Comparison of ENCODE assay signal across 11 mouse cellular contexts in the genomic region with DNA sequence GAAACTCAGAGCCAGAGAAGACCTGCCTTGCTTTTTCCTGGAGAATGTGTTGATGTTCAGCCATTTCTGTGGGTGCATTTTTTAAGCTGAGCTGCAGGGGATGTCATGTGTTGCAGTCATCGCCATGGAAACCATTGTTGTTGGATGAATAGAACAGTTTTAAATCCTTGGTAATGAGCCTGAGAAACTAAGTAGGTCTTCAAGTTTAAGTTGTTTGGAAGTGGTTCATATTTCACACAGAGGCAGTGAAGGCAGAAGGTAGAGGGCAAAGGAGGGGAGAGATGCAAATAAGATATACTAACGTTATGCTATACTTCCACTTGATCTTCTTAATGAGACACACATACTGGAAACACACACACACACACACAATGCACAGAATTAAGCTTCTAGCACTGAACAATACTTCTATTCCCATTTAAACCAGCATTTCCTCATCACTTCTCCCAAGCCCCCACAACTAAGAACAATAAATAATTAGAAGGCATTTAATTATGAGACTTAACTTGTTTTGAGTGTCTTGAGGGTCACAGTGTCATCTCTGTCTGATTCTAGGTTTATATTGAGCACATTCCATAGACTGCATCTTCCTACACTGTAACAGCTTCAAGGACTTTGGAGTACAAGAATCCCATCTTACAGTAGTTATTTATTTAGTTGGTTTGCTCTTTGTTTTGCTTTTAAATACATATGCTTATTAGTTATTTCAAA.
DNase-seq lines count a peak whose midpoint lies in the region; ATAC-seq and TF ChIP-seq lines count a peak whose summit lies in the region.
"Had no signal": no experiment of that assay in that cellular context is flagged by ENCODE, and none has a peak within 500 bp of the region (broad histone marks: within the 10 kb centered on the region; RNA-seq: fewer than 3 reads in every experiment).

No protein-coding gene starts in this region.

- no peaks in the 10 kb centered on the region for H3K9me3 ChIP-seq in kidney, postnatal 0 days (replicated peaks; ENCODE audit: low read length)
- H3K9me3 ChIP-seq in hindbrain, embryonic 12.5 days (replicated peaks), result no peaks in the 10 kb centered on the region
- H3K9me3 ChIP-seq in midbrain, postnatal 0 days (ENCODE audit: low read length), result no peaks in the 10 kb centered on the region
- no peaks in the 10 kb centered on the region for H3K9me3 ChIP-seq in stomach, postnatal 0 days (ENCODE audit: control insufficient read depth, low read length)

- no peak overlapping the region for H3K27ac ChIP-seq in kidney, postnatal 0 days
- peak overlapping the region; percentile 57; the same call in 1 of the 2 replicates for H3K27ac ChIP-seq in hindbrain, embryonic 12.5 days
- no peak overlapping the region for H3K27ac ChIP-seq in midbrain, postnatal 0 days (ENCODE audit: low read depth, low read length)
- H3K27ac ChIP-seq in stomach, postnatal 0 days (replicated peaks), result no peak overlapping the region
- H3K27ac ChIP-seq: gastrocnemius, adult 2 months; macrophage had no signal

- 34% methylated on average over 2 of the region's 2 CpGs for WGBS in kidney, postnatal 0 days
- 15% methylated on average over 2 of the region's 2 CpGs for WGBS in hindbrain, embryonic 12.5 days
- WGBS in midbrain, postnatal 0 days, result 2% methylated on average over 2 of the region's 2 CpGs
- WGBS in stomach, postnatal 0 days, result 46% methylated on average over 2 of the region's 2 CpGs

- H3K4me1 ChIP-seq in kidney, postnatal 0 days (replicated peaks; ENCODE audit: insufficient read depth, low read length), result no peaks in the 10 kb centered on the region
- H3K4me1 ChIP-seq in hindbrain, embryonic 12.5 days, result peaks cover 19% of the 10 kb centered on the region
- H3K4me1 ChIP-seq in midbrain, postnatal 0 days (ENCODE audit: insufficient read depth, low read length), result peaks cover 5% of the 10 kb centered on the region; the same call in 1 of the 2 replicates
- H3K4me1 ChIP-seq in stomach, postnatal 0 days (replicated peaks; ENCODE audit: control insufficient read depth, insufficient read depth), result no peaks in the 10 kb centered on the region

- peak; percentile 55 for DNase-seq in kidney, postnatal 0 days (ENCODE audit: low spot score)
- DNase-seq in kidney, postnatal 25 days, result no peak
- peak; percentile 82 for DNase-seq in embryo, embryonic 11 days
- peak; percentile 88 for DNase-seq in midbrain, postnatal 0 days (ENCODE audit: low spot score)
- DNase-seq in thymus, postnatal 14 days, result no peak
- no peak for DNase-seq in spleen, postnatal 10 days (ENCODE audit: low spot score in 2 of 2)
- DNase-seq in stomach, postnatal 0 days (ENCODE audit: low spot score), result no peak
- DNase-seq: cerebellum, postnatal 36 days; gastrocnemius, adult 2 months had no signal

- no peaks in the 10 kb centered on the region for H3K27me3 ChIP-seq in kidney, postnatal 0 days (ENCODE audit: insufficient read depth, low read length)
- no peaks in the 10 kb centered on the region for H3K27me3 ChIP-seq in hindbrain, embryonic 12.5 days
- H3K27me3 ChIP-seq in midbrain, postnatal 0 days (ENCODE audit: insufficient read depth, low read length), result no peaks in the 10 kb centered on the region
- H3K27me3 ChIP-seq in stomach, postnatal 0 days (ENCODE audit: control insufficient read depth, insufficient read depth, low read length), result no peaks in the 10 kb centered on the region

- no peak for TF ChIP-seq EP300 in stomach, postnatal 0 days (optimal IDR thresholded peaks at IDR 0.05)

- no peak overlapping the region for H3K4me2 ChIP-seq in kidney, postnatal 0 days (ENCODE audit: low read length)
- no peak overlapping the region for H3K4me2 ChIP-seq in hindbrain, embryonic 12.5 days (replicated peaks)
- H3K4me2 ChIP-seq in midbrain, postnatal 0 days (ENCODE audit: low read depth, low read length, poor library complexity, severe bottlenecking), result no peak overlapping the region
- H3K4me2 ChIP-seq in stomach, postnatal 0 days (replicated peaks; ENCODE audit: low read depth), result no peak overlapping the region

- no peak overlapping the region for H3K4me3 ChIP-seq in kidney, postnatal 0 days (replicated peaks; ENCODE audit: low read depth, low read length)
- H3K4me3 ChIP-seq in hindbrain, embryonic 12.5 days, result no peak overlapping the region
- no peak overlapping the region for H3K4me3 ChIP-seq in midbrain, postnatal 0 days (ENCODE audit: low read depth, low read length)
- no peak overlapping the region for H3K4me3 ChIP-seq in stomach, postnatal 0 days (ENCODE audit: low read depth, low read length)
- H3K4me3 ChIP-seq: gastrocnemius, adult 2 months had no signal

- ATAC-seq in kidney, postnatal 0 days (replicated peaks; ENCODE audit: low FRiP score, low read depth), result no peak
- peak; percentile 77 for ATAC-seq in hindbrain, embryonic 12.5 days (ENCODE audit: low FRiP score)
- peak; percentile 47; the same call in 1 of the 2 replicates for ATAC-seq in midbrain, postnatal 0 days (ENCODE audit: low FRiP score)
- no peak for ATAC-seq in stomach, postnatal 0 days (ENCODE audit: low FRiP score, low TSS enrichment)

- no peak overlapping the region for H3K9ac ChIP-seq in kidney, postnatal 0 days (ENCODE audit: low read depth, low read length)
- H3K9ac ChIP-seq in hindbrain, embryonic 12.5 days, result no peak overlapping the region
- H3K9ac ChIP-seq in midbrain, postnatal 0 days (replicated peaks; ENCODE audit: low read length, poor library complexity, severe bottlenecking), result no peak overlapping the region
- no peak overlapping the region for H3K9ac ChIP-seq in stomach, postnatal 0 days (ENCODE audit: low read length)

- no peaks in the 10 kb centered on the region for H3K36me3 ChIP-seq in kidney, postnatal 0 days (ENCODE audit: insufficient read depth, low read length)
- no peaks in the 10 kb centered on the region for H3K36me3 ChIP-seq in hindbrain, embryonic 12.5 days
- H3K36me3 ChIP-seq in midbrain, postnatal 0 days (ENCODE audit: insufficient read depth, low read length), result no peaks in the 10 kb centered on the region
- no peaks in the 10 kb centered on the region for H3K36me3 ChIP-seq in stomach, postnatal 0 days (ENCODE audit: control insufficient read depth, insufficient read depth, low read length)

- no peak for TF ChIP-seq CTCF in kidney, postnatal 0 days (IDR thresholded peaks at IDR 0.05; ENCODE audit: low read depth)
- peak; percentile 55 for TF ChIP-seq CTCF in midbrain, postnatal 0 days (IDR thresholded peaks at IDR 0.05)
- TF ChIP-seq CTCF in stomach, postnatal 0 days (IDR thresholded peaks at IDR 0.05; ENCODE audit: low read depth), result no peak

Comparison
In these comparisons a context has a peak if more than half of its experiments do, and no peak if none do; other contexts are left out.
1. DNase-seq: peak in kidney, postnatal 0 days (single experiment), embryo, embryonic 11 days (single experiment) and midbrain, postnatal 0 days (single experiment); none in kidney, postnatal 25 days (0 of 2), thymus, postnatal 14 days (single experiment), spleen, postnatal 10 days (0 of 2) and stomach, postnatal 0 days (single experiment).
2. ATAC-seq: peak in hindbrain, embryonic 12.5 days (single experiment) and midbrain, postnatal 0 days (single experiment); none in kidney, postnatal 0 days (single experiment) and stomach, postnatal 0 days (single experiment).